Mouse (Mus musculus): ENCODE measurements around the gene Pkd1l3.

Pkd1l3 gene

GRCm38 (mm10) chr8:109635146-109635545 lies 20.8 kb downstream of the Pkd1l3 start:
- DNase-seq, result no peak

GRCm38 (mm10) chr8:109638851-109639250 lies 24.5 kb downstream of the Pkd1l3 start:
- no peak for DNase-seq

GRCm38 (mm10) chr8:109640410-109640809 lies 26.1 kb downstream of the Pkd1l3 start:
- no peak for DNase-seq

- DNase-seq, result no peak
Observed at GRCm38 (mm10) chr8:109641236-109641635, 26.9 kb downstream of the Pkd1l3 start.

- DNase-seq, result no peak
Observed at GRCm38 (mm10) chr8:109647331-109647730, 33.0 kb downstream of the Pkd1l3 start.

GRCm38 (mm10) chr8:109648469-109648868 lies 34.2 kb downstream of the Pkd1l3 start:
- DNase-seq, result no peak

GRCm38 (mm10) chr8:109650801-109651200 lies 36.5 kb downstream of the Pkd1l3 start:
- DNase-seq, result no peak

GRCm38 (mm10) chr8:109656860-109657259 lies 42.5 kb downstream of the Pkd1l3 start:
- no peak for DNase-seq

GRCm38 (mm10) chr8:109662328-109662727 lies 48.0 kb downstream of the Pkd1l3 start:
- DNase-seq, result no peak

GRCm38 (mm10) chr8:109666616-109667015 lies 52.3 kb downstream of the Pkd1l3 start:
- no peak for DNase-seq

GRCm38 (mm10) chr8:109672656-109673055 lies 58.3 kb downstream of the Pkd1l3 start:
- DNase-seq, result no peak

- no peak for DNase-seq
Observed at GRCm38 (mm10) chr8:109673596-109673995, 59.3 kb downstream of the Pkd1l3 start.

- no peak for DNase-seq
Observed at GRCm38 (mm10) chr8:109675896-109676643, 61.8 kb downstream of the Pkd1l3 start.

- DNase-seq, result no peak
Observed at GRCm38 (mm10) chr8:109681535-109681934, 67.2 kb downstream of the Pkd1l3 start.

GRCm38 (mm10) chr8:109682120-109682519 lies 67.8 kb downstream of the Pkd1l3 start:
- no peak for DNase-seq

- no peak for DNase-seq
Observed at GRCm38 (mm10) chr8:109687248-109687647, 72.9 kb downstream of the Pkd1l3 start.

- peak in 1 of 2 experiments; percentile 21 for DNase-seq
Observed at GRCm38 (mm10) chr8:109691769-109692168, 77.5 kb downstream of the Pkd1l3 start.

- no peak for DNase-seq
Observed at GRCm38 (mm10) chr8:109692443-109693145, 78.3 kb downstream of the Pkd1l3 start.

GRCm38 (mm10) chr8:109693146-109693900 lies 79.0 kb downstream of the Pkd1l3 start, which contains the start of gene Ist1:
Ist1 (minus strand) TSS chr8:109693260.
- peak; percentile 97 to 98 for DNase-seq

GRCm38 (mm10) chr8:109694154-109694553 lies 79.8 kb downstream of the Pkd1l3 start:
- DNase-seq, result no peak

- DNase-seq, result no peak
Observed at GRCm38 (mm10) chr8:109697754-109698153, 83.4 kb downstream of the Pkd1l3 start.

- no peak for DNase-seq
Observed at GRCm38 (mm10) chr8:109698477-109698876, 84.2 kb downstream of the Pkd1l3 start.

- DNase-seq, result peak in 1 of 2 experiments; percentile 21
Observed at GRCm38 (mm10) chr8:109704565-109705319, 90.4 kb downstream of the Pkd1l3 start.
